Mouse (Mus musculus): Measurements from ENCODE around the gene Aco1. TPM values are rescaled to one million over a fixed set of nuclear protein-coding genes. Genes with fewer than 3 reads are reported as not detected.

Gene Aco1
- 35.2 and 57.0 TPM in 2 replicates for polyA plus RNA-seq (2012; rRNA removed; ENCODE audit: low replicate concordance)

GRCm38 (mm10) chr4:40142743-40143532 lies at the start of gene Aco1:
Gene Aco1, plus strand, starts transcription at chr4:40143081.

GRCm38 (mm10) chr4:40239409-40240271 lies 96.8 kb downstream of the Aco1 start, which contains the start of gene Ddx58:
Gene Ddx58, minus strand, starts transcription at chr4:40239828.

Other genes with a start within 250 kb of the Aco1 start
- 6.9 and 12.8 TPM in 2 replicates for gene Ddx58, start 96.7 kb downstream of the Aco1 start, polyA plus RNA-seq (2012; rRNA removed; ENCODE audit: low replicate concordance)
- 10.6 and 15.7 TPM in 2 replicates for gene Smim27, start 126.5 kb downstream of the Aco1 start, polyA plus RNA-seq (2012; rRNA removed; ENCODE audit: low replicate concordance)
- 1.6 and 1.9 TPM in 2 replicates for gene Topors, start 126.8 kb downstream of the Aco1 start, polyA plus RNA-seq (2012; rRNA removed; ENCODE audit: low replicate concordance)
- 44.0 and 62.1 TPM in 2 replicates for gene Ndufb6, start 136.3 kb downstream of the Aco1 start, polyA plus RNA-seq (2012; rRNA removed; ENCODE audit: low replicate concordance)

All from duodenum, adult 2 months (tissue).